Comparison of ENCODE assay signal across 8 mouse cellular contexts in genomic region chr14:121698620-121698950, GRCm38 (mm10).
DNase-seq lines count a peak whose midpoint lies in the region; ATAC-seq and TF ChIP-seq lines count a peak whose summit lies in the region.

No protein-coding gene starts in this region.

- peak overlapping the region; percentile 51 for H3K4me2 ChIP-seq in lung, postnatal 0 days (replicated peaks; ENCODE audit: low read depth, low read length)
- H3K4me2 ChIP-seq in liver, embryonic 13.5 days: peak overlapping the region; percentile 42
- H3K4me2 ChIP-seq in stomach, postnatal 0 days (replicated peaks; ENCODE audit: low read depth): peak overlapping the region; percentile 62

- peak overlapping the region; percentile 29 for H3K4me3 ChIP-seq in lung, postnatal 0 days (ENCODE audit: low read depth, low read length)
- H3K4me3 ChIP-seq in liver, embryonic 13.5 days (replicated peaks): 0 out of 2 replicates have a peak overlapping the region, but pooled peaks have one; percentile 20
- H3K4me3 ChIP-seq in stomach, postnatal 0 days (ENCODE audit: low read depth, low read length): peak overlapping the region; percentile 42

- TF ChIP-seq EP300 in lung, postnatal 0 days (IDR thresholded peaks at IDR 0.05): no peak
- no peak for TF ChIP-seq EP300 in stomach, postnatal 0 days (optimal IDR thresholded peaks at IDR 0.05)

- H3K4me1 ChIP-seq in lung, postnatal 0 days (ENCODE audit: insufficient read depth, low read depth, low read length): peaks cover 13% of the 10 kb centered on the region; the same call in 1 of the 2 replicates
- peaks cover 15% of the 10 kb centered on the region; the same call in 1 of the 2 replicates for H3K4me1 ChIP-seq in liver, embryonic 13.5 days (replicated peaks)
- H3K4me1 ChIP-seq in stomach, postnatal 0 days (replicated peaks; ENCODE audit: control insufficient read depth, insufficient read depth): peaks cover 2% of the 10 kb centered on the region; the same call in 1 of the 2 replicates

- peak; percentile 9 to 19 for DNase-seq in cerebellum, postnatal 14 days
- no peak for DNase-seq in cerebellum, postnatal 4 days (ENCODE audit: low spot score in 2 of 2)
- no peak for DNase-seq in lung, postnatal 0 days (ENCODE audit: low spot score)
- no peak for DNase-seq in lung, postnatal 36 days
- DNase-seq in liver, embryonic 13.5 days: no peak
- DNase-seq in stomach, postnatal 0 days (ENCODE audit: low spot score): no peak
- DNase-seq in urinary bladder, postnatal 14 days (ENCODE audit: low spot score): no peak
- DNase-seq in embryo, embryonic 11 days: no peak

- no peaks in the 10 kb centered on the region for H3K27me3 ChIP-seq in lung, postnatal 0 days (replicated peaks; ENCODE audit: insufficient read depth, low read length)
- H3K27me3 ChIP-seq in liver, embryonic 13.5 days: peaks cover 18% of the 10 kb centered on the region
- no peaks in the 10 kb centered on the region for H3K27me3 ChIP-seq in stomach, postnatal 0 days (ENCODE audit: control insufficient read depth, insufficient read depth, low read length)

- no peak for TF ChIP-seq CTCF in lung, postnatal 0 days (IDR thresholded peaks at IDR 0.05)
- no peak for TF ChIP-seq CTCF in stomach, postnatal 0 days (IDR thresholded peaks at IDR 0.05; ENCODE audit: low read depth)

- no peak for ATAC-seq in lung, postnatal 0 days
- no peak for ATAC-seq in liver, embryonic 13.5 days (ENCODE audit: low read depth)
- no peak for ATAC-seq in stomach, postnatal 0 days (ENCODE audit: low FRiP score, low TSS enrichment)

- WGBS in lung, postnatal 0 days: 11% methylated on average over 7 of the region's 7 CpGs
- 34% methylated on average over 7 of the region's 7 CpGs for WGBS in liver, embryonic 13.5 days (ENCODE audit: insufficient replicate concordance)
- WGBS in stomach, postnatal 0 days: 15% methylated on average over 7 of the region's 7 CpGs

- H3K27ac ChIP-seq in lung, postnatal 0 days (ENCODE audit: low read length): peak overlapping the region; percentile 71
- no peak overlapping the region for H3K27ac ChIP-seq in liver, embryonic 13.5 days
- H3K27ac ChIP-seq in stomach, postnatal 0 days (replicated peaks): peak overlapping the region; percentile 78

- no peaks in the 10 kb centered on the region for H3K36me3 ChIP-seq in lung, postnatal 0 days (ENCODE audit: insufficient read depth, low read length)
- no peaks in the 10 kb centered on the region for H3K36me3 ChIP-seq in liver, embryonic 13.5 days
- no peaks in the 10 kb centered on the region for H3K36me3 ChIP-seq in stomach, postnatal 0 days (ENCODE audit: control insufficient read depth, insufficient read depth, low read length)

- peak overlapping the region; percentile 29 for H3K9ac ChIP-seq in lung, postnatal 0 days (replicated peaks; ENCODE audit: low read depth)
- no peak overlapping the region for H3K9ac ChIP-seq in liver, embryonic 13.5 days
- H3K9ac ChIP-seq in stomach, postnatal 0 days (ENCODE audit: low read length): peak overlapping the region; percentile 59

- H3K9me3 ChIP-seq in lung, postnatal 0 days (ENCODE audit: low read length): no peaks in the 10 kb centered on the region
- H3K9me3 ChIP-seq in liver, embryonic 13.5 days (replicated peaks): no peaks in the 10 kb centered on the region
- no peaks in the 10 kb centered on the region for H3K9me3 ChIP-seq in stomach, postnatal 0 days (ENCODE audit: control insufficient read depth, low read length)

Comparison
In these comparisons a context has a peak if more than half of its experiments do, and no peak if none do; other contexts are left out.
1. DNase-seq: peak in cerebellum, postnatal 14 days (2 of 2); none in cerebellum, postnatal 4 days (0 of 2), lung, postnatal 0 days (single experiment), lung, postnatal 36 days (single experiment), liver, embryonic 13.5 days (single experiment), stomach, postnatal 0 days (single experiment), urinary bladder, postnatal 14 days (single experiment) and embryo, embryonic 11 days (single experiment).
2. Peak in every context shown above with its lines, with median percentiles within 50 percentile points of each other: H3K4me2 ChIP-seq and H3K4me3 ChIP-seq.